Mouse (Mus musculus): Measurements from ENCODE around the gene Timp2. TPM values are rescaled to one million over a fixed set of nuclear protein-coding genes. Genes with fewer than 3 reads are reported as not detected.

Gene Timp2
- total RNA-seq, 2 experiments from 2014 or later: 70.1 to 115 TPM

- no peak overlapping the region for H3K4me3 ChIP-seq
- no peak overlapping the region for H3K27ac ChIP-seq
- intact Hi-C loops (cut with DNase I): no loop called here
- no peak for TF ChIP-seq CTCF (IDR thresholded peaks at IDR 0.05)
- DNase-seq: peak; percentile 28
These were observed 56.7 kb downstream of the Timp2 start for GRCm38 (mm10) chr11:118298810-118299209.

DNA sequence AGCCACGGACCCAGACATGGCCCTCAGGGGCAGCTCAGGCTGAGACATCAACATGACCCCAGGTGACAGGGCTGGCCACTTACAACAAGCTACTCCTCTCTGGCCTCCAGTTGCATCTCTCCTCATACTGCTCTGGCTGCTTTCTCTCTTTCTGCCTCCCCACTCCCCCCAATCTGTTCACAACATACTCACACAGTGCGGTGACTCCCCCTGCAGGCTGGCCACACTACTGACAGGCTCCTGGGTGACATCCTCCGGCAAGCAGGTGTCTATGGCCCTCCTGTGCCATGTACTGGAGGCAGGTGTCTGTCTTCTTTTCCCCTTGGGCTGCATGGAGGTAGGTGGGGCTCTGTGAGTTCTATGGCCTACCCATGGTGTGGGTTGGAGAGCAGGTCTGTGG, 57.6 kb downstream of the Timp2 start:
- intact Hi-C loops (cut with DNase I): no loop called here
- no peak overlapping the region for H3K27ac ChIP-seq
- DNase-seq: peak; percentile 11

GRCm38 (mm10) chr11:118295026-118295425, 60.5 kb downstream of the Timp2 start:
- no peak for TF ChIP-seq CTCF (IDR thresholded peaks at IDR 0.05)
- no peak overlapping the region for H3K27ac ChIP-seq
- no peak overlapping the region for H3K4me3 ChIP-seq
- intact Hi-C loops (cut with DNase I): no loop called here
- DNase-seq: no peak

More for the DNA sequence above, 57.6 kb downstream of the Timp2 start:
- TF ChIP-seq CTCF (IDR thresholded peaks at IDR 0.05): no peak
- no peak overlapping the region for H3K4me3 ChIP-seq

DNA sequence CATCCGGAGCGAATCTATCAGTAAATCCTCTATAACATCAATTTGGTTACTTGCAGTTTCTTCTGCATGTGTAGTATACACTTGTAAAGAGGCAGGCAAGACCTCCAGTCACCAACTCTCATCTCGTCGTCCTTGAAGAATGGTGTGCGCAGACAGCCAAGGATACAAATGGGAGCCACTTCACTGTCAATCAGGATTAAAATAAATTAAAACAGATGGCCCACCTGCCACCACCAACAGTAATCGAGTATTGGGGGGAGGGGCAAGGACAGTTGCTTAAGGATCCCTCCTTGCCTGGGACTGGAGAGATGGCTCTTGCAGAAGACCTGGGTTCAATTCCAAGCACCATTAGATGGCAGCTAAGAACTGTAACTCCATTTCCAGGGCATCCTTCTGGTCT, 62.9 kb downstream of the Timp2 start:
- no peak for TF ChIP-seq CTCF (IDR thresholded peaks at IDR 0.05)
- peak; percentile 12 for DNase-seq
- Histone ChIP-seq H3K27ac (no peak overlapping the region), H3K4me3 (no peak overlapping the region)
- intact Hi-C loops (cut with DNase I): no loop called here

- DNase-seq: peak; percentile 100
- H3K27ac ChIP-seq: peak within 1 kb of the TSS; percentile 96
- H3K4me3 ChIP-seq: peak within 1 kb of the TSS; percentile 100
- intact Hi-C loops (cut with DNase I): no loop called here
- no peak for TF ChIP-seq CTCF (IDR thresholded peaks at IDR 0.05)
These were observed 65.3 kb downstream of the Timp2 start, which contains the start of gene Usp36 for GRCm38 (mm10) chr11:118289999-118290889. Gene Usp36, minus strand, starts transcription at chr11:118290244.

- intact Hi-C loops (cut with DNase I): no loop called here
- DNase-seq: no peak
- H3K27ac ChIP-seq: peak overlapping the region; percentile 96
- TF ChIP-seq CTCF (IDR thresholded peaks at IDR 0.05): no peak
- H3K4me3 ChIP-seq: peak overlapping the region; percentile 100
These were observed 66.0 kb downstream of the Timp2 start for GRCm38 (mm10) chr11:118289562-118289961.

DNA sequence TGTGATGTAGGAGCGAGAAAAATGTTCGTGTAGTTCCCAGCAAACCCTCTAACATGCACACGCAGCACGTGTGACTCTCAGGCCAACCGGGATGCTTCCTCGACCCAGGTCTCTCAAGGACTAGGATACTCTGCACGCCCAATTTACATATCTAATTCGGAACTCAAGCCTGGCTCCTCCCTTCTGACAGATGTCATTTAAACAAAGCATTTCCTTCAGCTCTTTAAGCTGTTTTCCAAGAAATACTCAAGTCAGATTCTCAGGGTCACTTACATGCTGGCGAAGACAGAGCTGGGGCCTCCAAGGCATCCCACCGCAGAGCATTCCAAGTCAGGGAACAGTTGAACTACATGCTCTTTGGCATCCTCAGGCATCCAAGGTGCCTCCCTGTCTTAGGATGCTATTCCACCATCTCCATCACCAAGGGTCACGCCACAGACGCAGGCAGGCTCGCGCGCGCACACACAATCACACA, 66.5 kb downstream of the Timp2 start:
- intact Hi-C loops (cut with DNase I): no loop called here
- H3K27ac ChIP-seq: peak overlapping the region; percentile 96
- DNase-seq: peak; percentile 23
- peak overlapping the region; percentile 100 for H3K4me3 ChIP-seq
- no peak for TF ChIP-seq CTCF (IDR thresholded peaks at IDR 0.05)

DNA sequence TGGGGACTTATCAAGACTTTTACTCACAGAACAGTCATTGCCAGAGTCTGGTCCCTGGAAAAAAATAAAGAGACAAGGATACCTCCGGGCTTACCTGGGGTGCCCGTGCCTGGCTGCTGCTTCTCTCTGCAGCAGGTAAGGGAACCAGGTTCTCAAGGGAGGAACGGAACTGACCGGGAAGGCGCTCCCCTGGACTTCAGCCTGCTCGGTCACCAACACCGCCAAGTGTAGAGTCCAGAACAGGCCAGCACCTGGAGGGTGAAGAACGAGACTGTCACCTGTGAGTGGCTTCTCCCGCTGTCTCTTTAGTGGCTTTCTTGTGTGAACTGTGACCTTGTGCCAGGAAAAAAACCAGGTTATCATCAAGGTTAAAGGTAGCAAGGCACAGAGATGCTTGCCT, 68.0 kb downstream of the Timp2 start:
- Histone ChIP-seq H3K27ac (no peak overlapping the region), H3K4me3 (no peak overlapping the region)
- intact Hi-C loops (cut with DNase I): no loop called here
- no peak for TF ChIP-seq CTCF (IDR thresholded peaks at IDR 0.05)
- no peak for DNase-seq

DNA sequence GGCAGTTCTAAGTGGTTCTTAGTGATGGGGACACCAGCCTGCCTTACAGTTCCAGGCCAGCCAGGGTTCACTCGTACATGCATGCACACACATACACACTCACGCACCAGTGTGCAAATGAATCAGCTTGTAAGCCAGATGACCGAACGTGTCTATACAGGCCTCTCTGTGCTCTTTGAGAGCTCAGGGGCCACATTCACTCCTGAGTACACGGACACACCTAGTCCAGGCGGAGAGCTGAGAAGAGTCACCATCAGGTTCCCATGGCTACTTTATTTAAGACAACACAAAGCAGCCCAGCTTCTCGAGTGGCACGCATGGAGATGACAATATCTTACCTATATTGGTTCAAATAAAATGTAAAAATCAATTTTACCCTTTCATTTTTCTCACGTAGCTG, 69.1 kb downstream of the Timp2 start:
- intact Hi-C loops (cut with DNase I): no loop called here
- Histone ChIP-seq H3K4me3 (no peak overlapping the region), H3K27ac (no peak overlapping the region)
- TF ChIP-seq CTCF (IDR thresholded peaks at IDR 0.05): no peak
- DNase-seq: no peak

DNA sequence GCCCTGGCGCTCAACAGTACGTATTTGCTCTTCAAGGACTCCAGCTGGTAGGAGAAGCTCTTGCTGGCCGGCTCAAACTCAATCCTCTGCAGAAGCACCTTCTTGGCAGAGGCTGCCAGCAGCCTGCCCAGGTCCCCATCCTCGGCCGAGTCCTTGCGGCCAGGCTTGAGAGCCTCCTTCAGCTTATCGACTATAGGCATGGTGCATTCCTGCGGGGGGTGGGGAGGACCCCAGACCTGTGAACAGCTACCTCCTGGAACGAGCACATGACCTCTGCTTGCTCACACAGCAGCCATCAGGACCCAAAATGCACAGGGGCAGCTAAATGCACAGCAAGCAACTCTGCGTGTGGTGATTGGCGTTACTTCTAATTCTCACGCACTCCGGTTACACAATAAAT, 69.7 kb downstream of the Timp2 start:
- no peak overlapping the region for H3K4me3 ChIP-seq
- H3K27ac ChIP-seq: no peak overlapping the region
- DNase-seq: no peak
- intact Hi-C loops (cut with DNase I): no loop called here
- TF ChIP-seq CTCF (IDR thresholded peaks at IDR 0.05): no peak

DNA sequence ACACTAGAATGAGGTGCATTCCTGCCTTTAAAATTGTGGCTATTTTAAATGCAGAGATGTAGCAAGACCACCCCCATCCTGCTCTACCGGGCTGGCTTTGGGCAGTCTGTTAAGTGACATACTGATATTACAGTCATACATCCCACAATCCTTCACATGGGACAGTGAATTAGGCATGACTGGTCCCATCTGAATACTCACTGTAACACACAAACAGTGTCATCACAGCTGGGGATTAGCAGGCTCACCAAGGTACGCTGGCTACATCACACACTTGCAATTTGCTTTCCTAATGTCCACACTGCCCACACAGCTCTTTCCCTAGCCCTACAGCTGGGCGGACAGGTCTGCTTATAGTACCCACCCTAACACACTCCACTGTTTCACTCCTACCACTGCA, 75.3 kb downstream of the Timp2 start:
- H3K27ac ChIP-seq: no peak overlapping the region
- TF ChIP-seq CTCF (IDR thresholded peaks at IDR 0.05): no peak
- no peak for DNase-seq
- intact Hi-C loops (cut with DNase I): no loop called here
- H3K4me3 ChIP-seq: no peak overlapping the region

GRCm38 (mm10) chr11:118276328-118276727, 79.2 kb downstream of the Timp2 start:
- no peak overlapping the region for H3K4me3 ChIP-seq
- intact Hi-C loops (cut with DNase I): no loop called here
- no peak for DNase-seq
- TF ChIP-seq CTCF (IDR thresholded peaks at IDR 0.05): no peak
- peak overlapping the region; percentile 5; the same call in 1 of the 2 replicates for H3K27ac ChIP-seq

GRCm38 (mm10) chr11:118275092-118275491, 80.4 kb downstream of the Timp2 start:
- intact Hi-C loops (cut with DNase I): no loop called here
- DNase-seq: no peak
- Histone ChIP-seq H3K27ac (no peak overlapping the region), H3K4me3 (no peak overlapping the region)
- TF ChIP-seq CTCF (IDR thresholded peaks at IDR 0.05): no peak

DNA sequence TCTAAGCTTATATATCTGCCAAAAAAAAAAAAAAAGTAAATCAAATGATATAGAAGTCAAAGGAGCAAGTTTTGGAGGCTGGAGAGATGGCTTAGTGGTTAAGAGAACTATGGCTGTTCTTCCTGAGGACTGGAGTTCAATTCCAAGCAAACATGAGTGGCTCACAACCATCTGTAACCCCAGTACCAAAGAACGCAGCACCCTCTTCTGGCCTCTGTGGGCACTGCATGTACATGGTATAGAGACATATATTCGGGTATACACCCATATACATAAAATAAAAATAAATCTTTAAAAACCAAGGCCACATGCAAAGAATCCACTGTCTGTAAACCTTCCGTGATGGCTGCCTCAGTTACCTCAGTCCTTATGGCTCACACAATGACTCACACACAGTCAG, 85.7 kb downstream of the Timp2 start:
- intact Hi-C loops (cut with DNase I): no loop called here
- H3K27ac ChIP-seq: no peak overlapping the region
- no peak for DNase-seq
- peak; percentile 65 for TF ChIP-seq CTCF (IDR thresholded peaks at IDR 0.05)
- H3K4me3 ChIP-seq: no peak overlapping the region
